Mouse (Mus musculus) MEL (cell line): ENCODE measurements around the gene Nhlrc4.

ENCODE experiments used
- CHD1 ChIP-seq: IDR thresholded peaks from 2 replicates; pipeline ENCODE4 v1.6.1; 2012; ENCODE audit warnings: low read depth, mild to moderate bottlenecking, inconsistent platforms, low read length, improper control_type of control experiment
- CHD2 ChIP-seq: IDR thresholded peaks from 2 replicates; pipeline ENCODE4 v1.6.1; 2011; ENCODE audit warnings: low read length, improper control_type of control experiment
- CTCF ChIP-seq, 3 experiments: IDR thresholded peaks in 2 of 3; conservative IDR thresholded peaks in 1 of 3; 2 replicates each; pipeline ENCODE4 v1.5.1; 2011 to 2012; ENCODE audit warnings: low read length in 3 of 3, low read depth in 2 of 3, mild to moderate bottlenecking in 2 of 3, improper control_type of control experiment in 1 of 3, inconsistent platforms in 1 of 3, mixed read lengths in 1 of 3, moderate library complexity in 1 of 3; ENCODE audit not compliant: control insufficient read depth in 1 of 3, insufficient read depth in 1 of 3, poor library complexity in 1 of 3, severe bottlenecking in 1 of 3
- E2F4 ChIP-seq: IDR thresholded peaks from 2 replicates; pipeline ENCODE4 v1.6.1; 2011; ENCODE audit warnings: low read depth, low read length, improper control_type of control experiment, borderline replicate concordance
- EP300 ChIP-seq, 2 experiments: IDR thresholded peaks; 2 replicates each; pipeline ENCODE4 v1.6.1; 2011; ENCODE audit warnings: improper control_type of control experiment in 2 of 2, low read length in 2 of 2, low read depth in 1 of 2, mild to moderate bottlenecking in 1 of 2
- GABPA ChIP-seq: IDR thresholded peaks from 2 replicates; pipeline ENCODE4 v1.6.1; 2012; ENCODE audit warnings: low read depth, mild to moderate bottlenecking, inconsistent platforms, low read length, improper control_type of control experiment, moderate library complexity
- JUND ChIP-seq: IDR thresholded peaks from 2 replicates; pipeline ENCODE4 v1.6.1; 2011; ENCODE audit warnings: low read depth, mild to moderate bottlenecking, improper control_type of control experiment, low read length
- KAT2A ChIP-seq: conservative IDR thresholded peaks from 2 replicates; pipeline ENCODE4 v1.6.1; 2012; ENCODE audit warnings: low read depth, low read length, improper control_type of control experiment, inconsistent platforms
- MAFK ChIP-seq: IDR thresholded peaks from 2 replicates; pipeline ENCODE4 v1.6.1; 2011; ENCODE audit warnings: low read depth, mild to moderate bottlenecking, low read length, improper control_type of control experiment, borderline replicate concordance
- POLR2A ChIP-seq, 2 experiments: IDR thresholded peaks; 2 replicates each; pipeline ENCODE4 v1.6.1; 2011 to 2012; ENCODE audit warnings: low read length in 2 of 2, mild to moderate bottlenecking in 2 of 2, control low read depth in 1 of 2, improper control_type of control experiment in 1 of 2, low read depth in 1 of 2, moderate library complexity in 1 of 2; ENCODE audit not compliant: control insufficient read depth in 1 of 2, insufficient read depth in 1 of 2, poor library complexity in 1 of 2
- POLR2AphosphoS2 ChIP-seq: IDR thresholded peaks from 2 replicates; pipeline ENCODE4 v1.6.1; 2011; ENCODE audit warnings: low read length, improper control_type of control experiment
- RCOR1 ChIP-seq: IDR thresholded peaks from 2 replicates; pipeline ENCODE4 v1.6.1; 2012; ENCODE audit warnings: low read depth, mild to moderate bottlenecking, inconsistent platforms, low read length, improper control_type of control experiment
- TAL1 ChIP-seq: IDR thresholded peaks from 2 replicates; pipeline ENCODE4 v1.6.1; 2012; ENCODE audit warnings: mild to moderate bottlenecking, inconsistent platforms, low read length, moderate library complexity, mixed read lengths
- USF1 ChIP-seq: IDR thresholded peaks from 2 replicates; pipeline ENCODE4 v1.6.1; 2014; ENCODE audit warnings: low read depth, mild to moderate bottlenecking, inconsistent platforms, low read length, improper control_type of control experiment, moderate library complexity

- no peak for TF ChIP-seq RCOR1
- TF ChIP-seq CHD2, result no peak
- no peak for TF ChIP-seq GABPA
- no peak for TF ChIP-seq POLR2AphosphoS2
- no peak for TF ChIP-seq TAL1
- no peak for TF ChIP-seq JUND
- TF ChIP-seq CTCF (IDR thresholded peaks at IDR 0.05 in 2 of 3, conservative IDR thresholded peaks at IDR 0.05 in 1 of 3; ENCODE audit: control insufficient read depth in 1 of 3, insufficient read depth in 1 of 3, low read depth in 2 of 3, low read length in 3 of 3, poor library complexity in 1 of 3, severe bottlenecking in 1 of 3), result no peak
- no peak for TF ChIP-seq EP300 (IDR thresholded peaks at IDR 0.05; ENCODE audit: low read depth in 1 of 2, low read length in 2 of 2)
- no peak for TF ChIP-seq MAFK
- TF ChIP-seq CHD1, result no peak
- no peak for TF ChIP-seq E2F4
- no peak for TF ChIP-seq POLR2A (IDR thresholded peaks at IDR 0.05; ENCODE audit: control insufficient read depth in 1 of 2, insufficient read depth in 1 of 2, low read depth in 1 of 2, low read length in 2 of 2, poor library complexity in 1 of 2)
- TF ChIP-seq KAT2A, result no peak
- TF ChIP-seq USF1, result no peak
These were observed 2.1 kb upstream of the Nhlrc4 start for GRCm38 (mm10) chr17:25946891-25947290.
